Mouse (Mus musculus) R1 (cell line): ENCODE measurements at regions not wholly inside any gene's neighbourhood (a gene's known extent, or its start where the extent isn't known, plus 50 kb on each side); places are given as distances from the start of the nearest gene placed in this dataset.

Experiments used
- DNase-seq: peaks from one replicate; pipeline ENCODE4 v3.0.0-alpha.2; 2018; ENCODE audit warnings: low read depth, low spot score

GRCm38 (mm10) chr7:58151713-58152112 is 504.3 kb upstream of the Atp10a start:
- peak; percentile 8 for DNase-seq

- DNase-seq: no peak
Observed at GRCm38 (mm10) chr7:58184913-58185312, 471.1 kb upstream of the Atp10a start.

GRCm38 (mm10) chr7:58217726-58218125 is 438.2 kb upstream of the Atp10a start:
- DNase-seq: peak; percentile 69

GRCm38 (mm10) chr7:58224727-58225126 is 431.2 kb upstream of the Atp10a start:
- peak; percentile 91 for DNase-seq

DNA sequence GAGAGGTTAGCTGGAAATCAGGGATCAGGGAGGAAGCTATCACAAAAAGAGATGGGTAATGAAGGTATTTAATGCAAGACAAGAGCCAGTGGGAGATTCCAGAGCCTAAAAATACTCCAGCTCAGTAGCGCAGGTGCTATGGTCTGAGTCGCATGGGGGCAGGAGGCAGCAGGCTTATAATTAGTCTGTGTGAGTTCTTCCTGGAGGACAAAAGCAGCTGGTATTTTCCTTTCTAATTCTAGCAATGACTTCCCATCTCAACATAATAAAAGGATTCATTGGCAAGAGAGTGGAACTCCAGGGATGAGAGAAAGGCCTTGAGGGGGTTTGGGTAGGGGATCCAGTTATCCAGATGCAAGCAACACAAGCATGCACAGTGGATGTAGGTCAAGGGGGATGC is 430.3 kb upstream of the Atp10a start:
- DNase-seq: peak; percentile 93

DNA sequence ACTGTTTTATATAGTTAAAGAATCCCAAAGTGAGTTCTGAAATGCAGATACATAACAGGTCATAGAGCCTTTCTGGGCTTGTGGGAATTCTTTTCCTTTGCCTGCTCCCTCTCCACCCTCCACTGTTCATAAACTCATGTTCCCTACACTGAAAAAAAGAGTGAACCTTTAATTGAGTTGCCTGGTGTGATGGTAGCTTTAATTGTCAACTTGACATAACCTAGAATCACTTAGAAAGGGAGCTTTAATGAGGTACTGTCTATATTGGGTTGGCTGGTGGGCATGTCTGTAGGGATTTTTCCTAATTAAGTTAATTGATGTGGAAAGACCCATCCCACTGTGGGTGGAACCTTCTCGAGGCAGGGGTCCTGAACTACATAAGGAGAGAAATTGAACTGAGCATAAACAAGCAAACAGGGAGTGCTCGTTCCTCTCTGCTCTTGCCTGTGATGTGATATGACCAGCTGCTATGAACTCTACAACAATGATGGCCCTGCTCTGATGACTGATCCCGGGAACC is 425.7 kb upstream of the Atp10a start:
- no peak for DNase-seq

DNA sequence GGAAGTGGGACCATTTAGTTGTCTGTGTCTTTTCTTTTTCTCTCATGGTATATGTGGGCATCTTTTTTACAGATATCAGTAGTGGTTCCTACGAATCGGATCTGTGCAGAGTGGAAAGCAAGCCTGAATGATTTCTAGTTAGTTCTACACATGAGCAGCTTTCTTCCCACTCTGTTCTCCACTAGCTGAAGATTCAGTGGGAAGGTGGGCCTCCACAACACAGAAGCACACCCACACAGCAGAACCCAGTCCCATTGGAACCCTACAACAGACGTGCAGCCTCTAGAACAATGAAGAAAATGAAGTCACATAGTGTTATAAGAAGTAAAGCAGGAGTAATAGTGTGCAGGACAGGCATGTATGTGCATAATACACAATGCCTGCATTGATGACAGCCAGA is 425.0 kb upstream of the Atp10a start:
- no peak for DNase-seq

DNA sequence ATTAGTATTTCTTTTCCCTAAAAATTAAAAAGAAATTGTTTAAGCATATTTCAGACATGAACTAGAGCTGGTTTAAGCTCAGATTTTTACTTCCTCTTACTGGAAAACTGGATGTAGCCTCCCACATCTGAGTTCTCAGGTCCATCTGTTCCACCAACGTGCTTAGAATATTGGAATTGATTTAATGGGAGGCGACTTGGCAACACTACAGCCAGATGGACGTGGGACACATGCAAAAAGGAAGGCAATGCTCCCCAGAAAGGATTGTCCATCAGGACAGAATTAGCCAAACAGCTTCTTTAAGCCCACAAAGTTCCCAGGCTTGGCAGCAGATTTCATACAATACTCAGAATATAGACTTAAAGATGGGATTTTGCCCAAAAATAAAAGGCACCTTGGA is 408.7 kb upstream of the Atp10a start:
- no peak for DNase-seq
